Mouse (Mus musculus) olfactory bulb, adult 2 months (tissue): ENCODE measurements around the gene Gm10300.

ENCODE experiments used
- CTCF ChIP-seq: fragments of 200-500 bp; IDR thresholded peaks from 2 replicates; pipeline ENCODE4 v1.5.1; 2012; ENCODE audit warnings: low read depth, mild to moderate bottlenecking, low read length, moderate library complexity; ENCODE audit not compliant: insufficient read depth
- POLR2A ChIP-seq: fragments of 200-500 bp; IDR thresholded peaks from 2 replicates; pipeline ENCODE4 v1.6.1; 2012; ENCODE audit warnings: mild to moderate bottlenecking, low read depth, low read length, moderate library complexity; ENCODE audit not compliant: insufficient read depth

- TF ChIP-seq CTCF = no peak
- TF ChIP-seq POLR2A = no peak
Measured at GRCm38 (mm10) chr4:132123166-132123565, 48.7 kb downstream of the Gm10300 start.
